Mouse (Mus musculus): ENCODE measurements at regions not wholly inside any gene's neighbourhood (a gene's known extent, or its start where the extent isn't known, plus 50 kb on each side); places are given as distances from the start of the nearest gene placed in this dataset.

GRCm38 (mm10) chr10:37505966-37506615, 367.4 kb upstream of the Marcks start:
- Histone ChIP-seq H3K27ac (ENCODE audit: control insufficient read depth, low read depth, low read length) (no peak overlapping the region), H3K4me1 (ENCODE audit: control insufficient read depth in 1 of 2, insufficient read depth in 2 of 2, low read length in 2 of 2) (no peaks in the 10 kb centered on the region), H3K9me3 (replicated peaks; ENCODE audit: insufficient read depth, low read length) (no peaks in the 10 kb centered on the region), H3K9ac (ENCODE audit: control insufficient read depth, low read depth, low read length, poor library complexity, severe bottlenecking) (no peak overlapping the region), H3K79me2 (ENCODE audit: control insufficient read depth, insufficient read depth, low read length, poor library complexity) (no peaks in the 10 kb centered on the region), H3K4me3 (ENCODE audit: control insufficient read depth in 1 of 2, insufficient read depth in 1 of 2, low read depth in 2 of 2, low read length in 2 of 2) (no peak overlapping the region), H3K36me3 (ENCODE audit: control insufficient read depth in 1 of 2, insufficient read depth in 2 of 2, low read length in 2 of 2) (no peaks in the 10 kb centered on the region), H3K27me3 (ENCODE audit: control insufficient read depth in 1 of 2, insufficient read depth in 2 of 2, low read length in 2 of 2) (no peaks in the 10 kb centered on the region)
- no peak for TF ChIP-seq TAL1 (IDR thresholded peaks at IDR 0.05; ENCODE audit: low read length)
- TF ChIP-seq MAX (IDR thresholded peaks at IDR 0.05; ENCODE audit: low read length) = no peak
- TF ChIP-seq NELFE (IDR thresholded peaks at IDR 0.05; ENCODE audit: low read depth, low read length) = no peak
- no peak for DNase-seq (ENCODE audit: low read depth, low spot score)

GRCm38 (mm10) chr10:37504468-37504867, 365.7 kb upstream of the Marcks start:
- H3K27ac ChIP-seq (ENCODE audit: control insufficient read depth, low read depth, low read length) = no peak overlapping the region
- DNase-seq (ENCODE audit: low read depth, low spot score) = no peak

GRCm38 (mm10) chr10:37502505-37502904, 363.8 kb upstream of the Marcks start:
- Histone ChIP-seq H3K4me1 (ENCODE audit: control insufficient read depth in 1 of 2, insufficient read depth in 2 of 2, low read length in 2 of 2) (no peaks in the 10 kb centered on the region), H3K4me3 (ENCODE audit: control insufficient read depth in 1 of 2, insufficient read depth in 1 of 2, low read depth in 2 of 2, low read length in 2 of 2) (no peak overlapping the region), H3K79me2 (ENCODE audit: control insufficient read depth, insufficient read depth, low read length, poor library complexity) (no peaks in the 10 kb centered on the region), H3K9ac (ENCODE audit: control insufficient read depth, low read depth, low read length, poor library complexity, severe bottlenecking) (no peak overlapping the region), H3K27ac (ENCODE audit: control insufficient read depth, low read depth, low read length) (no peak overlapping the region), H3K36me3 (ENCODE audit: control insufficient read depth in 1 of 2, insufficient read depth in 2 of 2, low read length in 2 of 2) (no peaks in the 10 kb centered on the region), H3K9me3 (replicated peaks; ENCODE audit: insufficient read depth, low read length) (no peaks in the 10 kb centered on the region), H3K27me3 (ENCODE audit: control insufficient read depth in 1 of 2, insufficient read depth in 2 of 2, low read length in 2 of 2) (no peaks in the 10 kb centered on the region)
- TF ChIP-seq MXI1 (IDR thresholded peaks at IDR 0.05; ENCODE audit: low read depth, low read length) = no peak
- no peak for TF ChIP-seq ETS1 (IDR thresholded peaks at IDR 0.05; ENCODE audit: low read depth, low read length)
- TF ChIP-seq POLR2AphosphoS2 (IDR thresholded peaks at IDR 0.05; ENCODE audit: low read length) = no peak
- TF ChIP-seq MEF2A (IDR thresholded peaks at IDR 0.05; ENCODE audit: extremely low read depth, insufficient replicate concordance, low read depth, low read length, poor library complexity, severe bottlenecking) = no peak
- no peak for TF ChIP-seq KAT2A (conservative IDR thresholded peaks at IDR 0.05; ENCODE audit: low read depth, low read length)
- no peak for TF ChIP-seq POLR2A (IDR thresholded peaks at IDR 0.05; ENCODE audit: control insufficient read depth in 1 of 2, insufficient read depth in 1 of 2, low read depth in 1 of 2, low read length in 2 of 2, poor library complexity in 1 of 2)
- TF ChIP-seq TBP (IDR thresholded peaks at IDR 0.05; ENCODE audit: low read depth, low read length) = no peak
- TF ChIP-seq CHD2 (IDR thresholded peaks at IDR 0.05; ENCODE audit: low read length) = no peak
- no peak for TF ChIP-seq TCF12 (IDR thresholded peaks at IDR 0.05; ENCODE audit: low read depth, low read length)
- no peak for TF ChIP-seq SMC3 (IDR thresholded peaks at IDR 0.05; ENCODE audit: low read depth, low read length)
- no peak for TF ChIP-seq SIN3A (IDR thresholded peaks at IDR 0.05; ENCODE audit: low read length)
- no peak for TF ChIP-seq TAL1 (IDR thresholded peaks at IDR 0.05; ENCODE audit: low read length)
- no peak for TF ChIP-seq MAZ (IDR thresholded peaks at IDR 0.05; ENCODE audit: low read depth, low read length)
- no peak for TF ChIP-seq GATA1 (IDR thresholded peaks at IDR 0.05; ENCODE audit: low read depth, low read length)
- no peak for TF ChIP-seq UBTF (IDR thresholded peaks at IDR 0.05; ENCODE audit: borderline replicate concordance, insufficient read depth, low read depth, low read length)
- no peak for TF ChIP-seq RAD21 (IDR thresholded peaks at IDR 0.05; ENCODE audit: low read depth, low read length)
- DNase-seq (ENCODE audit: low read depth, low spot score) = no peak

More at GRCm38 (mm10) chr10:37504468-37504867, 365.7 kb upstream of the Marcks start:
- H3K9me3 ChIP-seq (replicated peaks; ENCODE audit: insufficient read depth, low read length) = no peaks in the 10 kb centered on the region
- no peaks in the 10 kb centered on the region for H3K79me2 ChIP-seq (ENCODE audit: control insufficient read depth, insufficient read depth, low read length, poor library complexity)
- H3K4me3 ChIP-seq (ENCODE audit: control insufficient read depth in 1 of 2, insufficient read depth in 1 of 2, low read depth in 2 of 2, low read length in 2 of 2) = no peak overlapping the region
- H3K36me3 ChIP-seq (ENCODE audit: control insufficient read depth in 1 of 2, insufficient read depth in 2 of 2, low read length in 2 of 2) = no peaks in the 10 kb centered on the region
- H3K27me3 ChIP-seq (ENCODE audit: control insufficient read depth in 1 of 2, insufficient read depth in 2 of 2, low read length in 2 of 2) = no peaks in the 10 kb centered on the region
- TF ChIP-seq MYC (IDR thresholded peaks at IDR 0.05; ENCODE audit: low read depth, low read length) (no peak), ZKSCAN1 (IDR thresholded peaks at IDR 0.05; ENCODE audit: low read depth, low read length) (no peak), EP300 (IDR thresholded peaks at IDR 0.05; ENCODE audit: low read depth in 1 of 2, low read length in 2 of 2) (no peak), TCF12 (IDR thresholded peaks at IDR 0.05; ENCODE audit: low read depth, low read length) (no peak)
- no peaks in the 10 kb centered on the region for H3K4me1 ChIP-seq (ENCODE audit: control insufficient read depth in 1 of 2, insufficient read depth in 2 of 2, low read length in 2 of 2)
- no peak overlapping the region for H3K9ac ChIP-seq (ENCODE audit: control insufficient read depth, low read depth, low read length, poor library complexity, severe bottlenecking)
